Mouse (Mus musculus) gastrocnemius, postnatal 4 days (tissue): ENCODE results near the gene Psmb6. TPM values are rescaled to one million over a fixed set of nuclear protein-coding genes. Genes with fewer than 3 reads are reported as not detected.
"Not testable (repeated sequence)": the region's sequence is repeated elsewhere in the genome, so short reads cannot be mapped to it uniquely, and the experiment has no call there.

Source experiments
- DNase-seq, 2 experiments: peaks; one replicate each; pipeline ENCODE4 v3.0.0; 2021 to 2022; ENCODE audit warnings: low spot score in 2 of 2, mixed read lengths in 2 of 2
- total RNA-seq, 2 experiments: library from RNA; stranded (reverse); gene quantifications; 2 replicates each; pipeline ENCODE4 v1.2.3; 2021

Psmb6 gene
- total RNA-seq, 2 experiments from 2014 or later, result 349 to 357 TPM

DNA sequence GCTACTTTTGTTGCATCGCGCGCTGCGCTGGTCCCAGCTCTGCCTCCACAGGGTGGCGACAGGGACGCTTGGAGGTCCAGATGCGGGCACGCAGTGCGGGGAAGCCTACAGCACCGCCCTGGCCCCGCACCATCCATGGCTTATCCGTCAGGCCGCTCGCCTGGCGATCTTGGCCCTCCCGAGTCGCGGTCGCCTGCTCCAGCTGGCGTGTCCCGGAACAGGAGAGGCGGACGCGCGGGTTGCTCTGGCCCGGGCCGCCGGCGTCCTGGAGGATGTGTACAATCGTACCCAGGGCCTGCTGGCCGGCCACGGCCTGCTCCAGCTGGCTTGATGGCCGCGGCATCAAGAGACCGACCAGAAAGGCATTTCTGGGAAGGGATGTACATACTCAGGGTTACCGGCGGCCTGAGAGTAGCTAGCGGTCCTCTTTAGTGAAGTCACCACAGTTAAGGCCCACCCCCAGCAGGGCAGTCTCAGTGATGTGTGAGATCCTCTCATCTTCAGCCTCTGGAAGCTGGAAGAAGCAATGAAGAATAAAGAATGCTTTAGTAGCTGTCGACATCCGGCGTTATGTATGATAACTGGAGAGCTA lies 4.9 kb upstream of the Psmb6 start:
- peak; percentile 41 to 57 for DNase-seq

DNA sequence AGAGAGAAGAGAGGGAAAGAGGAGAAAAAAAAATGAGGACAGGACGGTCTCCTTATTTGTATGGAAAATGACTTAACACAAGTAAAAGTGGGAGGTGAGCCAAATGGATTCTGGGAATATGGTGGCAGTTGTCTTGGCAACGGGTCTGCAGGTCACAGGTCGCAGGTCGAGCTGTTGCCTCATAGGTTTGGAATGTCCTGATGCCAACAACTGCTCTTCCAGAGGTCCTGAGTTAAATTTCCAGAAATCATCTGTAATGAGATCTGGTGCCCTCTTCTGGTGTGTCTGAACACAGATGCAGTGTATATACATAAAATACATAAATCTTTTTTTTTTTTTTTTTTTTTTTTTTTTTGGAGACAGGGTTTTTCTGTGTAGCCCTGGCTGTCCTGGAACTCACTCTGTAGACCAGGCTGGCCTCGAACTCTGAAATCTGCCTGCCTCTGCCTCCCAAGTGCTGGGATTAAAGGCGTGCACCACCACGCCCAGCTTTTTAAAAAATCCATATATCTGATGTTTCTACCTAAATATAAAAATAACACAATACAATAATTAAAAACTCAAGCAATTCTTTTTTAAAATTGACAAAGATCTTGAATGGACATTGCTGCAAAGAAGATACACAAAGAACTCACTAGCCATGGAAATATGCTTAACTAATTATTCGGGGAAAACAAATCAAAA lies 1.7 kb upstream of the Psmb6 start:
- not testable (repeated sequence) for DNase-seq

DNA sequence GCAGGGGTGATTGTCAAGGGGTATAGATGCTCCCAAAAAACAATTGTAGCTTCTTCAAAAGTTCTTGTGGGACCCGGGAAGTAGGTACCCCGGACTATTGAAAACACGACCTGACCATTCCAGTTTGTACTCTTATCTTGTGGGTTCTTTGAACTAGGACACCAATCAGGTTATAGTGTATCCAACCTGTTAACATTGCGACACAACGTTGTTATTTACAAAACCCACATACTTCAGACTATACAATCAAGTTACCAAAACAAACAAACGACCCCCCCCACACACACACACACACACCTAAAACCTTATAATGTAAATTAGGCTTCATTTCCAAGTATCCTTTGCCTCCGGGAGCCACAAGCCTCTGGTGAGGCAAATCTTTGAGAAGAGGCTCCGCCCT lies 385 bp upstream of the Psmb6 start:
- no peak for DNase-seq

DNA sequence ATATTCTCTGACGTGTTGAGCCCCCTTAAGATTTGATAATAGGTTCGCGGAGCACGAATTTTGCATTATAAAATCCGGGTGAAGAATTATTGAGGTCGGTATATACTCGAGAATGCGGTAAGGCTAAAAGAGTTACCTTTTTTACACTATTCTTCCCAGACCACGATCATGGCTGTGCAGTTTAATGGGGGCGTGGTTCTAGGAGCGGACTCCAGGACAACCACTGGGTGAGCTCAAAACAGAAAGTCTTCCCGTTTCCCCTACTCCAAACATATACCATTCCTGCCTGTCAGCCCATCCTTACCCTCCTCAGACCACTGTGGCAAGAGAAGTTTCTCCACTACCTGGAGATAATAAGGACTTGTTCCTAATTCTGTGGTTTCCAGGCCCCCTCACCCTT lies 559 bp downstream of the Psmb6 start:
- DNase-seq, result no peak

DNA sequence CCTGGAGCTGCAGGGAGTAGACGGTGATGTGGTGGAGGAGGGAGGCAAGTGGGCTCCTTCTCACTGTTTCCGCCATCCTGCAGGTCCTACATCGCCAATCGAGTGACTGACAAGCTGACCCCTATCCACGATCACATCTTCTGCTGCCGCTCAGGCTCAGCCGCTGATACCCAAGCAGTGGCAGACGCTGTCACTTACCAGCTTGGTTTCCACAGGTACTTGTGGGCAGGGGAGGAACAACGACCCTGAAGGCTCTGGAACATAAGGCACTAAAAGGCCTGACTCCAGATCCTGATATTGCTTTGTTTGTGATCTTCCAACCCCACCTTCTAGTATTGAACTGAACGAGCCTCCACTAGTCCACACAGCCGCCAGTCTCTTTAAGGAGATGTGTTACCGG lies 1.0 kb downstream of the Psmb6 start:
- no peak for DNase-seq

DNA sequence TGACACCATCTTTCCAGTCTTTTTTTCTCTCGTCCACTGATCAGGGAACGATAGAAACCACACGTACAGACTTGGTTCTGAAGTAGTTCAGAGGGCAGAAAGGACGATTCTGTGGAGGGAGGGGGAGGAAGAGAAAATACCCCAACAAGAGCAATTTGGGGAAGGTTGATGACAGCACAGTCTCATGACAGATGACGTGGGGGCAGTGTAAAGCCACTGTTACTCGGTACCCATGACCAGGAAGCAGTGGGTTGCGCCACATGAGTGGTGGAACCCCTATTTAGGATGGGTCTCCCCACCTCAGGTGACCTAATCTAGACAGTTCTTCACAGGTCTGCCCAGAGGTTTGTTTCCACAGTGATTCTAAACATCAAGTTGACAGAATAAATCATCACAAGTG lies 3.4 kb downstream of the Psmb6 start:
- DNase-seq, result no peak

DNA sequence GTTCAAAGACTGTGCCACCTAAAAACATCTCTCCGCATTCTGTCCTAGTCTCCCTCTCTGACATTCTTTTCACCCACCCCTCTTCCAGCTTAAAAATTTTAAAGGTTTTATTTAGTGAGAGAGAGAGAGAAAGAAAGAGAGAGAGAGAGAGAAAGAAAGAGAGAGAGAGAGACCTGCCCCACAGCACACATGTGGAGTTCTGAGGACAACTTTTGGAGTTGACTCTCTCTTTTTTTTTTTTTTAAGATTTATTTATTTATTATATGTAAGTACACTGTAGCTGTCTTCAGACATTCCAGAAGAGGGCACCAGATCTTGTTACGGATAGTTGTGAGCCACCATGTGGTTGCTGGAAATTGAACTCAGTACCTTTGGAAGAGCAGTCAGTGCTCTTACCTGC lies 5.9 kb downstream of the Psmb6 start:
- DNase-seq, result not testable (repeated sequence)

DNA sequence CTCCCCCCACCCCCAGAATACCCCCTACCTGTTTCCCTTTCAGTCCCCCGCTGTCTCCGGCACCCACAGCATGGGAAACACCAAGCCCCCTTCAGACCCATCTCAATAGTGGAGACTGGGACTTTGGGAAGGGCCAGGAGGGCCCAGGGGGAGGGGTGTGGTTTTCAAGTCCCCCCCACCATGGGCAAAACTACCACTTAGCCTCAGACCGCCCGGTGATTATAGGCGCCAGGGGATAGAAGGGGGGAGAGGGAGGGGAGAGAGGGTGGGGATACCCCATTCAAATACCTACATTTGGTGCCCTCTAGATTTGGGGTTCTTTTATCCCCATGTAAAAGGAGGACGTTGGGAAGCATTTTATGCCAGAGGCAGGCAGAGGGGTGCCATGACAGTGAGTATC lies 7.7 kb downstream of the Psmb6 start, which contains the start of gene Gm40193:
Gene Gm40193 (minus strand): TSS at position 101 of the 400 bp plus-strand sequence.
- no peak for DNase-seq

DNA sequence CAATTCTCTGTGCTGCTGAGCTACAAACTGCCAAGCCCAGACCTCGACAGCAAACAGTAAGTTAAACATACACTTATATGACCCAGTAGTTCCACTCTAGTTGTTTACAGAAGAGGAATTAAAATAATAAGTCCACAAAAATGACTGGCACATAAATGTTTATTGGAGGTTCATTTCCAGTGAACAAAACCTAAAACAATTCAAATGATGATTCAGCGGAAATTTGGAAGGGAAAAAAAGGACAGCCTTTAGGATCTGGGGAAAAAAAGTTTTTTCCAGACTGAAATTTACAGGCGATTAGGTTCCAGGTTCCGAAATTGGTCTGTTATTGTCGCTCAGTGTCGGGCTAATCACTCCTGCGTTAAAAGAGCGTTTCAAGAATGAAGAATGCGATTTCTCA lies 14.3 kb downstream of the Psmb6 start:
- no peak for DNase-seq

DNA sequence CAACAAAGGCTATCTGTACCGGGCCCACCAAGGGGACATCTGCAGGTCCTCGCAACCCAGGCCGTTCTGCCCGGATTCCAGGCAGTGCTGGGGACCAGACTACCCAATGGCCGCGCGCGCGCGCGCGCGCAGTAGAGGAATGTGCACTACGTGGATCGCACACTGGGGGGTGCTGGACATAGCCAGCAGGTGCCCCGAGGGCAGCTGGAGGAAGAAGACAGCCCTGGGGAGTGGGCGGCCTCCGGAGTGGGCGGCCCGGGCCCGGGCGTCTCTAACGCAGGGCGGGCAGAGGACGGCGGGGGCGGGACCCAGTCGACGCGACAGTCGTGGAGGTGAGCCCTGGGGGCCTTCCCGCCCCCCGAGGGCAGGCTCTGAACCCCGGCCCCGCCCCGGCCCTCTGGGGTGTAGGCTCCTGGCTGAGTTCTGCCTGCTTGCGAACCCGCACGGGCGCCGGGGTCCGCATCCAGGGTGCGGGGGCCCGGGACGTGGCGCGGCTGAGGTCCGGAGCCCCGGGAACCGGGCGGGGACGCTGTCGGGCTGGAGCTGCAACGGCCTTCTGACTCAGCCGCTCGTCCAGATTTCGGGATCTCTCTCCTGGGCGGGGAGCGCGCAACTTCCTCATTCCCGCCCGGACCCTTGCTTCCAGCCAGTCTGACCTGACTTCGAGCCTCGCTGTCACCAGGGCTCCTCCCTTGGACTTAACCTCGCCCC lies 14.9 kb downstream of the Psmb6 start, which contains the start of gene Pld2:
Gene Pld2 (plus strand): TSS at position 188 of the 711 bp plus-strand sequence.
- DNase-seq, result peak; percentile 72 to 87

DNA sequence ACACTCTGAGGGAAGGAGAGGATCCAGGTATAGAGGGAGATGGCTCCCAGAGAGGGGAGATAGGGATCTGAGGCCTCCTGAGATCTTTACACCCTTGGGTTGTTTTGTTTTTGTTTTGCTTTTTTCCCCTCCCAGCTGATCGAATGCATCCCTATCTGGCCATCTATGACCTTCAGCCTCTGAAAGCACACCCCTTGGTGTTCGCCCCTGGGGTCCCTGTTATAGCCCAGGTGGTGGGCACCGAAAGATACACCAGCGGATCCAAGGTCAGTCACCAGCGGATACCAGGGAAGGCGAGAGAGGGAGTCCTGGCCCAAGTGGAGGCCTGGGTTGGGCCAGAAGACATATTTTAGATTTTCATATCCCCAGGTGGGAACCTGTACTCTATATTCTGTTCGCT lies 15.8 kb downstream of the Psmb6 start:
- DNase-seq, result no peak

DNA sequence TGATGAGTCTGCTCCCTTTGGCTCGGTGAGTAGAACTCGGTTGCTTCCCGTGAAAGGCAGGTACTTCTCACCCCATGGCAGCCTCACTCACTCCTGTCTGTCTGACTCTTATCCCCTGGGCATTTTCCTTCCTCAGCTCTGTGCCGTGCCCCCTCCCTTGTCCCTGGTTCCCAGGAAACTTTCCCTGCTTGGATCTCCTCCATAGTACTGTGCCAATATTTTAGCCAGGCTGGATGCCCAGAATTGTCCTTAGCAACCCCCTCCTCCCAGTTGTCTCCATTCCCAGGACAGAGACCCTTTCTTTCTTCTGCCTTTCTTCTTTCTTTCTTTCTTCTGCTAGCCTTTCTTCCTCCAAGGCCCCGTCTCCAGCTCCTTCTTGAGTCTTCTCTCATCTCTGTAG lies 16.2 kb downstream of the Psmb6 start:
- DNase-seq, result no peak

DNA sequence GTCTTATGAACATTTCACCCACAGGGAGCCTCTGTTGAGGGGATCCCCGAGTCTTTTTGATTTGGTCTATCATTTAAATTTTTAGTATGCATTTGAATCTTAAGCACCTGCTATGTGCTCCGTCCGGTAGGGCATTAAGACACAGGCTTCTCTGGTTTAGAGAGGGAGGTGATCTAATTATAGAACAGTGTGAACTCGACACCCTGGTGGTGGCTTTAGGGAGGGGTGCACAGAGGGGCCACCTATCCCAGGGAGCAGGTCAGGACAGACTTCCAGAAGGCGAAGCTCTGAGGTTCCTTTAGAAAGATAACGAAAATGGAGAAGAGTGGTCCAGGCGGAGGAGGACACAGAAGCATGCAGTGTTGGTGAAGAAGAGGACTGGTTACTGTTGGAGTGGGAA lies 19.3 kb downstream of the Psmb6 start:
- no peak for DNase-seq

DNA sequence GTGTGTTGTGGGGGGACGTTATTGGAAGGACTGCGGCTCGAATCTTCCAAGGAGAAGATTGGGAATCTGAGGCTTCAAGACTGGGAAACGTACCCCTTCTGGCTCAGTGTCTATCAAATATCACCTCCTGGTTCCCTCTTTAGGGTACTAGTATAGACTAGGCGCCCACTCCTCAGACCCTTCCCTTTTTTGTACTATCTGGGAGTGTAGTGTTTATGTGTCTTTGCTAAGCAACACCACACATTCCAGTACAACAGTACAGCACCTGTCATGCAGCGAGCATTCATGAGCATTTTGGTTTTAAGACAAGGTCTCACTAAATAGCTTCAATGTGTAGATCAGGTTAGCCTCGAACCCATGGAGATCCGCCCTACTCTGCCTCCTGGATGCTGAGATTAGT lies 26.4 kb downstream of the Psmb6 start:
- no peak for DNase-seq

DNA sequence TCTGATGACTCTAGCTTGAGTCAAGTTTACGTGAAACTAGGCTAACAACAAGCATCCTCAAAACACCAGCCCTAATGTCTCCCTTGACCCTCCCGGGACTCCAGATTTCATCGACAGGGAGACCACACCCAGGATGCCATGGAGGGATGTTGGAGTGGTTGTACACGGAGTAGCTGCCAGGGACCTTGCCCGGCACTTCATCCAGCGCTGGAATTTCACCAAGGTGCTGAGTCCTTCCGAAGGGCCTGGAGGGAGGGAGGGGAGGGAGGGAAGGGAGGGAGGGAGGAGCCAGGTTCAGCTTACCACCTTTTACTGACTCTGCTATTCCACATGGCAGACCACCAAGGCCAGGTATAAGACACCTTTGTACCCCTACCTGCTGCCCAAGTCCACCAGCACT lies 28.8 kb downstream of the Psmb6 start:
- DNase-seq, result no peak

DNA sequence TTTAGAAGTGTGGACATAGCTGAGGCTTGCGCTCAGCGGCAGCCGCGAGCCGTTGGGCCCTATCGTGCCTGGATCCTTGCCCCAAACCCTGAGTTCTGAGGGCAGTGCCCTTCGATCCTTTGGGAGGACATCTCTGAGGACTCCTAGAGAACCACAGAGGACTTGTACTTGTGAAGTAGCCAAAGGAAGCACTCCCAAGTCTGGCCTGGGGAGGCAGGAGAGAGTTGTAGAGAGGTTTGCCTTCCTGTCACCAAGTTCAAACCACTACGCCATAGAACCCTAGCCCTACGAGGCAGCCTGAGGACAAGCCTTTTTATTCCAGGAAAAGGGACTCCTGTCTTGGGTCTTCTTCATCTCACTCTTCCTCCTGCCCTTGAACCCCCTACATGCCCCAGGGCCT lies 32.4 kb downstream of the Psmb6 start:
- DNase-seq, result no peak

DNA sequence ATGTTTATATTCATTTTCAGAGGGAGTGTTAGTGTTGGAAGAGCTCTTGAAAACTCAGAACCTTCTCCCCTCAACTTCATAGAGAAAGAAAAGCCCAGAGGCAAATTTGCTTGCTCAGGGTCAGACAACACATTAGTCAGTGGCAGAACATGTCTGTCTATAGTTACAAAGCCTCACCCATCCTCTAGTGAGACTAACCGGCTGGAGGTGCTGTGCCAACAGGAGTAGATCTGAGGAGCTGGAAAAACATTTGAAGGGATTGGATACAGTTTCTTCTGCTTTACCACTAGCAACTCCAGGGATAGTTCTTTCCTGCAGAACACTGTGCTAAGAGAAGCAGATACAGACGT lies 36.7 kb downstream of the Psmb6 start:
- no peak for DNase-seq

DNA sequence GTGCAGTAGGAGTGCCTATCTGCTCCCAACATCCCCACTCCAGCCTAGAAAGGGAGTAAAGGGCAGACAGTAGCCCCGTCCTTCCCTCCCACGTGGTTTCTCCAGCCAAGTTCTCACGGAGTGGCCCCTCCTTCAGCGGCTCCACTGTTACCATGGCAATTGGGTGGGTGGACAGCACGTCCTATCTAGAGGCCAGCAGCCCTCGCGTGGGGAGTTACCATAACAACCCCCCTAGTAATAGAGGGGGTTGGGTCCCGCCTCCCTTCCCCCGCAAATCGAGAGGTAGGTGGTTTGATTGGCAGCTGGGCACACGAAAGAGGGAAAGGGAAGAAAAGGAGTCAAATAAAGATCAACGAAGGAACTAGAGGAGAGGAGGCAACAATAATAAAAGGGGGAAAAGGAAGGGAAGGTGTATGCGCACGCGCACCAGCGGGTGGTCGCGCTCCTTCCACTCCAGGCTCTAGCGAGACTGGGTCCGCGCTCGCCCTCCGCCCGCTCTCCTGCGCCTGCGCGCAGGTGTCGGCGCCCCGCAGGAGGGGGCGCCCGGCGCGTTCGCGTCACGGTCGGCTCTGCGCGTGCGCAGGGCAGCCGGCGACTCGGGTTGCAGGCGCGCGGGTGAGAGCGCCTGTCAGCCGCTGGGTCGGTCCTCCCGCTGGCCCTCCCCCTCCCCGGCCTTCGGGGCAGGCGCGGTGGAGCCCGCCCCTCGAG lies 37.3 kb downstream of the Psmb6 start, which contains the start of gene Mink1:
Gene Mink1 (plus strand): TSS at position 595 of the 708 bp plus-strand sequence.
- DNase-seq, result peak; percentile 82 to 88

DNA sequence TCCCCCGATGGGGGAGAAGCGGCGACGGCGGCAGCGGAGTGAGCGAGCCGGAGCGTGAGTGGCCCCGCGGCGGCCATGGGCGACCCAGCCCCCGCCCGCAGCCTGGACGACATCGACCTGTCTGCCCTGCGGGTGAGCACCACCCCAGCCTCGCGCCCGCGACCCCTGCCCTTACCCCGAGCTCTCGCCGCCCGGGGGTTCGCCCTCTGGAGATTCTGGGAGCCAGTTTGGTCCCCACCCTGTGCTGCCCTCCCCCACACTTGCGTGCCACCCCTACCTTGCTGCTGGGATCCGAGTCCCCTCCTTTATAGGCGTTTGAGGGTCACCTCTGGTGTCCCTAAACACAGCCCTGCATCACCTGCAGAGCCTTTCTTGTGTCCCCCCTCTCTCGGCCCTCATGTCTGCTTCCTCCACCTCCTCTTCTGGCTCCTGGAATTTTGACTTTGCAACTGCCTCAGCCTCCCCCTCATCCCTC lies 37.9 kb downstream of the Psmb6 start:
- DNase-seq, result no peak

DNA sequence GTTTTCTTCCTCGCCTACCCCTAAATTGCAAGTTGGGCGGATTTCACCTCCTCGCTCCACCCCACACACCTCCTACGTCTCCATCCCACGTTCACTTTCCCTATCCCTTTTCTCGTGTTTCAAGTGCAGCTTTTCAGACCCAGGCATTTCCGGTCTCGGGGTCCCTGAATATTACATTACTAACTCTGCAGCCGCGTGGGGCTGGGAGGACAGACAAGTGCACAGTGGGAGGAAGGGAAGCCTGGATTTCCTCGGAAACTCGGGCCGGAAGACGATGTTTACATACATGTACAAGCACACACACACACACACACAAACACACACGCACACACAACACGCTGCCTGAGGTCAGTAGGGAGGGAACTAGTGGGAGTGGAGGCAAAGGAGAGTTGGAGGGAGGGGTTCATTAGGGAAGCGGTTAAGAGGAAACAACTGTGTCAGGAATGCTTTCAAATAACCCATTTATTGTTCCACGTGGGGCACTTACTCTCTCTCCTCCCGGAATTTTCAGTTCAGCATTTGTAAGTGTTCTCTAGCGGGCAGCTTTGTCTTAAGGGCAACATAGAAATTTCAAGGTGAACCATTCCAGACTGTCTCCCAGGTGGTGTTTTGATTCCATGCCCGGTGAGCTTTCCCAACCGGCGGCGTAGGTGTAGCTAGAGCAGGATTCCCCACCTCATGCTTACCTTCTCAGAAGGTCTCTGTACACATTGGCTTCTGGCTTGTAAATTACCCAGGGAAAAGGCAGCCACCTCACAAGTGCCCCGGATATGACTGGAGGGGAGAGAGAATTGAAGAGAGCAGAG lies 38.5 kb downstream of the Psmb6 start:
- DNase-seq, result no peak
